11 mouse cellular contexts compared by ENCODE assay signal in the genomic region with DNA sequence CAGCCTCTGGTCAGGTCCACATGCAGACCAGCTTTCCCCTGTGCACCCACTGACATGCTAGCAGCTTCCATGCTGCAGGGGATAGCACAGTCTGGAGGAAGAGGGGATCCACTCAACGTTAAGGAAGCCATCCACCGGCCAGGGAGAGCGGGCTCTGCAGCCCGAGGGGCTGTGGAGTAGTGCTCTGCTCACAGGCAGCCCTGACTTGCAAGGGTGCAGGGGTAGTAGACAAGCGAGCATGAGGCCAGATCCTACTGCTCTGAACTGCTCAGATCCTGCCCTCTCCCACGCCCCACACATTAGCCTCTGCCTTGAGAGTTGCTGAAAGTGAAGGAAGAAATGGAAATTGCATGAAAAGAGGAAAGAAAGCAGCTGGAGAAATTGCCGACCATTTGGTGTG.
DNase-seq lines count a peak whose midpoint lies in the region; ATAC-seq and TF ChIP-seq lines count a peak whose summit lies in the region.
"Had no signal": no experiment of that assay in that cellular context is flagged by ENCODE, and none has a peak within 500 bp of the region (broad histone marks: within the 10 kb centered on the region; RNA-seq: fewer than 3 reads in every experiment).

No protein-coding gene starts in this region.

- peaks cover 27% of the 10 kb centered on the region for H3K4me1 ChIP-seq in midbrain, embryonic 10.5 days
- H3K4me1 ChIP-seq in midbrain, embryonic 11.5 days (ENCODE audit: control insufficient read depth, insufficient read depth, low read length), result peaks cover 5% of the 10 kb centered on the region; the same call in 1 of the 2 replicates
- H3K4me1 ChIP-seq in hindbrain, postnatal 0 days (ENCODE audit: insufficient read depth, low read length), result no peaks in the 10 kb centered on the region
- peaks cover 7% of the 10 kb centered on the region; the same call in 1 of the 2 replicates for H3K4me1 ChIP-seq in stomach, embryonic 16.5 days (ENCODE audit: control insufficient read depth, insufficient read depth, low read length)
- H3K4me1 ChIP-seq: liver, embryonic 15.5 days had no signal

- H3K9ac ChIP-seq in midbrain, embryonic 11.5 days (ENCODE audit: low read length), result no peak overlapping the region
- H3K9ac ChIP-seq in hindbrain, postnatal 0 days (replicated peaks; ENCODE audit: low read length), result no peak overlapping the region
- 0 out of 2 replicates have a peak overlapping the region, but pooled peaks have one; percentile 19 for H3K9ac ChIP-seq in stomach, embryonic 16.5 days (ENCODE audit: low read length)
- H3K9ac ChIP-seq: liver, embryonic 15.5 days had no signal

- no peak for TF ChIP-seq CTCF in hindbrain, postnatal 0 days (IDR thresholded peaks at IDR 0.05; ENCODE audit: low read depth)

- intact Hi-C loops in heart, postnatal 14 days (cut with DNase I), result no loop called here
- intact Hi-C loops in left cerebral cortex, postnatal 10 days (cut with DNase I), result no loop called here

- H3K27ac ChIP-seq in midbrain, embryonic 10.5 days (replicated peaks), result 0 out of 2 replicates have a peak overlapping the region, but pooled peaks have one; percentile 28
- H3K27ac ChIP-seq in midbrain, embryonic 11.5 days (ENCODE audit: low read depth, low read length), result no peak overlapping the region
- no peak overlapping the region for H3K27ac ChIP-seq in hindbrain, postnatal 0 days
- peak overlapping the region; percentile 81 for H3K27ac ChIP-seq in stomach, embryonic 16.5 days (ENCODE audit: low read length)
- H3K27ac ChIP-seq: liver, embryonic 15.5 days had no signal

- ATAC-seq in midbrain, embryonic 11.5 days (ENCODE audit: low FRiP score), result no peak
- peak; percentile 55 for ATAC-seq in hindbrain, postnatal 0 days
- no peak for ATAC-seq in stomach, embryonic 16.5 days (ENCODE audit: insufficient read depth, low FRiP score)

- no peaks in the 10 kb centered on the region for H3K36me3 ChIP-seq in midbrain, embryonic 10.5 days
- no peaks in the 10 kb centered on the region for H3K36me3 ChIP-seq in midbrain, embryonic 11.5 days (ENCODE audit: control insufficient read depth, insufficient read depth, low read length)
- no peaks in the 10 kb centered on the region for H3K36me3 ChIP-seq in hindbrain, postnatal 0 days (ENCODE audit: insufficient read depth, low read length)
- H3K36me3 ChIP-seq in stomach, embryonic 16.5 days (ENCODE audit: control insufficient read depth, insufficient read depth, low read length), result no peaks in the 10 kb centered on the region
- H3K36me3 ChIP-seq: liver, embryonic 15.5 days had no signal

- H3K4me2 ChIP-seq in midbrain, embryonic 11.5 days, result no peak overlapping the region
- no peak overlapping the region for H3K4me2 ChIP-seq in hindbrain, postnatal 0 days (ENCODE audit: low read depth, low read length)
- no peak overlapping the region for H3K4me2 ChIP-seq in stomach, embryonic 16.5 days (ENCODE audit: low read depth, low read length)
- H3K4me2 ChIP-seq: liver, embryonic 15.5 days had no signal

- no peak overlapping the region for H3K4me3 ChIP-seq in midbrain, embryonic 10.5 days
- no peak overlapping the region for H3K4me3 ChIP-seq in midbrain, embryonic 11.5 days (ENCODE audit: low read depth, low read length)
- H3K4me3 ChIP-seq in hindbrain, postnatal 0 days (ENCODE audit: low read length), result no peak overlapping the region
- no peak overlapping the region for H3K4me3 ChIP-seq in stomach, embryonic 16.5 days (replicated peaks; ENCODE audit: low read length)
- H3K4me3 ChIP-seq: liver, embryonic 15.5 days had no signal

- H3K27me3 ChIP-seq in midbrain, embryonic 10.5 days (ENCODE audit: low read depth, poor library complexity, severe bottlenecking), result peaks cover 12% of the 10 kb centered on the region; the same call in 1 of the 2 replicates
- H3K27me3 ChIP-seq in midbrain, embryonic 11.5 days (ENCODE audit: control insufficient read depth, insufficient read depth, low read length), result no peaks in the 10 kb centered on the region
- no peaks in the 10 kb centered on the region for H3K27me3 ChIP-seq in hindbrain, postnatal 0 days (ENCODE audit: insufficient read depth, low read length)
- H3K27me3 ChIP-seq in stomach, embryonic 16.5 days (ENCODE audit: control insufficient read depth, insufficient read depth, low read length), result no peaks in the 10 kb centered on the region

- peak; percentile 21 for DNase-seq in heart, adult 8-10 months (ENCODE audit: low spot score)
- DNase-seq in heart, postnatal 14 days, result no peak
- no peak for DNase-seq in midbrain, embryonic 10.5 days (ENCODE audit: low spot score)
- DNase-seq in midbrain, embryonic 11.5 days (ENCODE audit: low spot score, missing footprints), result no peak
- no peak for DNase-seq in hindbrain, postnatal 0 days (ENCODE audit: low spot score)
- DNase-seq in left cerebral cortex, postnatal 10 days (ENCODE audit: extremely low spot score in 1 of 2, low spot score in 2 of 2), result no peak
- DNase-seq in adrenal gland, adult 18-20 months (ENCODE audit: low spot score in 2 of 2), result no peak
- DNase-seq: lung, postnatal 4 days; thymus, postnatal 14 days had no signal

- 63% methylated on average over 7 of the region's 7 CpGs for WGBS in midbrain, embryonic 10.5 days
- WGBS in midbrain, embryonic 11.5 days, result 60% methylated on average over 7 of the region's 7 CpGs
- 62% methylated on average over 7 of the region's 7 CpGs for WGBS in hindbrain, postnatal 0 days
- WGBS in stomach, embryonic 16.5 days, result 67% methylated on average over 7 of the region's 7 CpGs

- H3K9me3 ChIP-seq in midbrain, embryonic 10.5 days (replicated peaks), result no peaks in the 10 kb centered on the region
- no peaks in the 10 kb centered on the region for H3K9me3 ChIP-seq in midbrain, embryonic 11.5 days (ENCODE audit: control insufficient read depth, low read length)
- H3K9me3 ChIP-seq in hindbrain, postnatal 0 days (ENCODE audit: low read length), result no peaks in the 10 kb centered on the region
- no peaks in the 10 kb centered on the region for H3K9me3 ChIP-seq in stomach, embryonic 16.5 days (replicated peaks; ENCODE audit: control insufficient read depth, low read length)
- H3K9me3 ChIP-seq: liver, embryonic 15.5 days had no signal

Comparison
In these comparisons a context has a peak if more than half of its experiments do, and no peak if none do; other contexts are left out.
1. H3K27ac ChIP-seq: peak in midbrain, embryonic 10.5 days (single experiment) and stomach, embryonic 16.5 days (single experiment); none in midbrain, embryonic 11.5 days (single experiment) and hindbrain, postnatal 0 days (single experiment).